Mouse (Mus musculus): ENCODE data around the gene Edem1. TPM values are rescaled to one million over a fixed set of nuclear protein-coding genes. Genes with fewer than 3 reads are reported as not detected.

Gene Edem1
- polyA plus RNA-seq, 1 experiment from 2014 or later = 19.2 TPM

GRCm38 (mm10) chr6:108833963-108834697 lies 5.7 kb downstream of the Edem1 start:
- H3K27ac ChIP-seq = no peak overlapping the region
- H3K9ac ChIP-seq = no peak overlapping the region
- no peaks in the 10 kb centered on the region for H3K9me3 ChIP-seq
- peaks cover 17% of the 10 kb centered on the region for H3K4me1 ChIP-seq
- no peak overlapping the region for H3K4me2 ChIP-seq
- H3K27me3 ChIP-seq = no peaks in the 10 kb centered on the region
- 95% methylated on average over 8 of the region's 8 CpGs for WGBS
- no peak for ATAC-seq (ENCODE audit: low FRiP score)
- H3K4me3 ChIP-seq (replicated peaks) = no peak overlapping the region
- H3K36me3 ChIP-seq (replicated peaks) = peaks cover 12% of the 10 kb centered on the region

GRCm38 (mm10) chr6:108835765-108836691 lies 7.6 kb downstream of the Edem1 start:
- 89% methylated on average over 16 of the region's 16 CpGs for WGBS
- no peaks in the 10 kb centered on the region for H3K27me3 ChIP-seq

DNA sequence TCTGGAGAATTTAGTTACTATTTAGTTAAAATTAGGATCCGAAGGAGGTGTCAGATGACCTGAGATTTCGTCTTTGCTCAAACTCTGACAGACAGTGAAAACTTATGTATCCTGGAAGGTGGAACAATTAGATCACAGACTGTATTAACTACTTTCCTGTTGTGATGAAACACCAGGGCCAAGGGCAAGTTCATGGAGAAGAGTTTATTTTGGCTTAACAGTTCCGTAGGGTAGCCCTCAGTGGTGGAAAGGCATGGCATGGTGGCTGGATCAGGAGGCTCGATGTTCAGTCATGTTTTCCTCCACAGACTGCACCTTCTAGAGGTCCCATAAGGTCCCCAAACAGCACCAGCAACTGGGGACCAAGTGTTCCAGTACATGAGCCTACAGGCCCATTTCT lies 8.6 kb downstream of the Edem1 start:
- 94% methylated on average over 4 of the region's 4 CpGs for WGBS
- Histone ChIP-seq H3K27ac (no peak overlapping the region), H3K9ac (no peak overlapping the region), H3K4me1 (no peaks in the 10 kb centered on the region), H3K9me3 (no peaks in the 10 kb centered on the region), H3K4me2 (no peak overlapping the region), H3K27me3 (no peaks in the 10 kb centered on the region), H3K36me3 (replicated peaks) (peaks cover 22% of the 10 kb centered on the region), H3K4me3 (replicated peaks) (no peak overlapping the region)
- no peak for ATAC-seq (ENCODE audit: low FRiP score)

More at GRCm38 (mm10) chr6:108835765-108836691, 7.6 kb downstream of the Edem1 start:
- no peak for ATAC-seq (ENCODE audit: low FRiP score)
- Histone ChIP-seq H3K9me3 (no peaks in the 10 kb centered on the region), H3K4me3 (replicated peaks) (no peak overlapping the region), H3K9ac (no peak overlapping the region), H3K4me1 (peaks cover 6% of the 10 kb centered on the region; the same call in 1 of the 2 replicates), H3K36me3 (replicated peaks) (peaks cover 17% of the 10 kb centered on the region), H3K27ac (no peak overlapping the region), H3K4me2 (no peak overlapping the region)

GRCm38 (mm10) chr6:108837958-108838357 lies 9.5 kb downstream of the Edem1 start:
- Histone ChIP-seq H3K4me2 (no peak overlapping the region), H3K36me3 (replicated peaks) (peaks cover 27% of the 10 kb centered on the region), H3K9ac (no peak overlapping the region), H3K27me3 (no peaks in the 10 kb centered on the region), H3K27ac (no peak overlapping the region), H3K4me3 (replicated peaks) (no peak overlapping the region), H3K4me1 (no peaks in the 10 kb centered on the region), H3K9me3 (no peaks in the 10 kb centered on the region)
- 89% methylated on average over 4 of the region's 4 CpGs for WGBS
- no peak for ATAC-seq (ENCODE audit: low FRiP score)

DNA sequence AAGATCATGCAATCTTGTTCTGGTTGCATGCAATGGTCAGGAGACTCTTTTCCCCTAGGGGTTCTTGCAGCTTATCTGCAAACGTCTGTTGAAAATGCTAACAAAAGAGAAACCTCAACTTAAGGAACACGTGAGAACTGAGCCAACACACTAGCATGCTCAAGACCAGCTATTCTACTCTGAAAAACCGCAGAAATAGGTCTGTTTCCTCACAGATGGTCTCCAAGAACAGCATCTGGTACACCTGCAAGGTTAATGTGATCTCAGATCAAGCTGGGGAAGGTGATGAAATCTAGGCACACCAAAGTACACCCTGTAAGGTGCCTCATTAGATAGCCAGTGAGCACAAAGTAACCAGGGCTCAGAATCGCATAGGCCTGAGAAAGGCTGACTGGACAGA lies 11.0 kb downstream of the Edem1 start:
- Histone ChIP-seq H3K9ac (no peak overlapping the region), H3K27me3 (no peaks in the 10 kb centered on the region), H3K27ac (no peak overlapping the region), H3K4me2 (no peak overlapping the region), H3K36me3 (replicated peaks) (peaks cover 41% of the 10 kb centered on the region), H3K4me3 (replicated peaks) (no peak overlapping the region), H3K4me1 (no peaks in the 10 kb centered on the region), H3K9me3 (no peaks in the 10 kb centered on the region)
- ATAC-seq (ENCODE audit: low FRiP score) = no peak
- 90% methylated on average over 4 of the region's 4 CpGs for WGBS

DNA sequence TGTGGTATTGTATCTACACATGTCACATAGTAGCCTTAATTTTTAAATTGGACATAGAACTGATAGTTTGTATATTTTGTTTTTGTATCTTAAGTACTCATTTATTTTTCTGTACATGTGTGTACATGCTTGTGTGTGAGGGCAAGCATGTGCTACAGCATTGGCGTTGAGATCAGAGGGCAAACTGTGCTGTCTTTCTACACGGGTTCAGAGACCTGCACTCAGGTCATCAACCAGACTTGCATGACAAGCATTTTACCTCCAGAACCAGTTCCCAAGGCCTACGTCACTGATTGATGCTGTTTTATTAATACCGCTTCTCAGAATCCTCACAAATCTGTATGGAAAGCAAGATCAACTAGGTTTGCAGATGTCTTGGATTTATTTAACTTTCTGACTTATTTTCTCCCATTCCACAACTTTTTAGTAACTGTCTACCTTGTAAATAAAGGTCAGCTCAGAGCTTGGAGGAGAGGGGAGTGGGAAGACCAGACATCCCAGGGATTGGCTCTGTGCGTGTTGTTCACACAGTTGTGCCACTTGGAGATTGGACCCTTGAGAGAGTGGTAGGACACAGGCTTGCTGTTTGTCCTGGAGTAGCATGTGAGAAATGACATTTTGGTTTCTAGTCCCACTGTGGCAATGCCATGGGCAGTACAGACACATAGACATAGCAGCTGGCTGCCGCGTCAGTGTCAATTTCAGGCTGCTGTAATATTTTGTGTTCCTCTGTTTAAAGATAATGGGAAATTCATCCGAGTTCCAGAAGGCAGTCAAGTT lies 12.6 kb downstream of the Edem1 start:
- ATAC-seq (ENCODE audit: low FRiP score) = no peak
- Histone ChIP-seq H3K27ac (no peak overlapping the region), H3K36me3 (replicated peaks) (peaks cover 48% of the 10 kb centered on the region), H3K9me3 (no peaks in the 10 kb centered on the region), H3K9ac (no peak overlapping the region), H3K4me1 (no peaks in the 10 kb centered on the region), H3K27me3 (no peaks in the 10 kb centered on the region), H3K4me2 (no peak overlapping the region), H3K4me3 (replicated peaks) (no peak overlapping the region)
- WGBS = 94% methylated on average over 8 of the region's 8 CpGs

DNA sequence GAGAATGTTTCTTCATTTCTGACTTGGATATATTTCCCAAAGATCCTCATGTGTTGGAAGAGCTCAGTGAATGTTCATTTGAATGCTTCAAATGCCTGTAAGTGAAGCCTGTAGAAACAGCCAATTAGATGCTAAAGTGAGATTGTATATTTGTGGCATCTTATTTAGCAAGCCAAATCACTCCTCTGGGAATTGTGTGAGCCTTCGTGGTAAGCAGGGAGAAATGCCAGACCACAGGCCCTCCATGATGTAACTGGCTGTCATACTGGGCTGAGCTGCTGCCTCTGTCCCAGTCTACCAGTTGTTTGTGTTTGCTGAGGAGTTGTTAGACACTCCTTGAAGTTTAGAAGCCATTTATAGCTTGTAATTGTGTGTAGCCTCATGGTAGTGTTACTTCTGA lies 15.2 kb downstream of the Edem1 start:
- 96% methylated on average over 1 of the region's 1 CpGs for WGBS
- no peak for ATAC-seq (ENCODE audit: low FRiP score)

DNA sequence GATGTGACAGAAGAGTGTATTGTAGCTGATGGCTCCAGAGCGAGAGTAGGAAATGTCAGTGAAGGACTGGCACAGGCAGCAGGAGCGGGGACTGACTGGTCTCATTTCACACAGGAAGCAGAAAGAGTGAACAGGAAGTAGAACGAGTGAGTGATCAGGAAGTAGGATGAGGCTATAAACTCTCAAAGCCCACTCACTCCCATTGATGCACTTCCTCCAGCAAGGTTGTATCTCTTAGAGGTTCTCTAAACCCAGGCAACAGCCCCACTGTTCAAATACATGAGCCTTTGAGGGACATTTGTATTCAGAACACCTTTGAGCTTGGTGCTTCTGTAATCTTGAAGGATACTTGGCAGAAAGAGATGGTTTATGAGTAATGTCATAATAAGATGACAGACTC lies 15.7 kb downstream of the Edem1 start:
- no peak for ATAC-seq (ENCODE audit: low FRiP score)
- Histone ChIP-seq H3K4me3 (replicated peaks) (no peak overlapping the region), H3K4me1 (no peaks in the 10 kb centered on the region), H3K4me2 (no peak overlapping the region), H3K9ac (no peak overlapping the region), H3K36me3 (replicated peaks) (peaks cover 52% of the 10 kb centered on the region), H3K27me3 (no peaks in the 10 kb centered on the region), H3K9me3 (no peaks in the 10 kb centered on the region), H3K27ac (no peak overlapping the region)
- 82% methylated on average over 3 of the region's 3 CpGs for WGBS

More for the DNA sequence above, 15.2 kb downstream of the Edem1 start:
- no peak overlapping the region for H3K9ac ChIP-seq
- H3K4me1 ChIP-seq = no peaks in the 10 kb centered on the region
- H3K36me3 ChIP-seq (replicated peaks) = peaks cover 48% of the 10 kb centered on the region
- H3K4me2 ChIP-seq = no peak overlapping the region
- no peaks in the 10 kb centered on the region for H3K27me3 ChIP-seq
- no peak overlapping the region for H3K27ac ChIP-seq
- H3K9me3 ChIP-seq = no peaks in the 10 kb centered on the region
- no peak overlapping the region for H3K4me3 ChIP-seq (replicated peaks)

GRCm38 (mm10) chr6:108844771-108845170 lies 16.3 kb downstream of the Edem1 start:
- no peak overlapping the region for H3K9ac ChIP-seq
- no peak overlapping the region for H3K4me3 ChIP-seq (replicated peaks)
- H3K9me3 ChIP-seq = no peaks in the 10 kb centered on the region
- H3K27ac ChIP-seq = no peak overlapping the region
- 91% methylated on average over 7 of the region's 7 CpGs for WGBS
- no peaks in the 10 kb centered on the region for H3K27me3 ChIP-seq
- H3K4me2 ChIP-seq = no peak overlapping the region
- no peak for ATAC-seq (ENCODE audit: low FRiP score)
- H3K36me3 ChIP-seq (replicated peaks) = peaks cover 50% of the 10 kb centered on the region
- no peaks in the 10 kb centered on the region for H3K4me1 ChIP-seq

DNA sequence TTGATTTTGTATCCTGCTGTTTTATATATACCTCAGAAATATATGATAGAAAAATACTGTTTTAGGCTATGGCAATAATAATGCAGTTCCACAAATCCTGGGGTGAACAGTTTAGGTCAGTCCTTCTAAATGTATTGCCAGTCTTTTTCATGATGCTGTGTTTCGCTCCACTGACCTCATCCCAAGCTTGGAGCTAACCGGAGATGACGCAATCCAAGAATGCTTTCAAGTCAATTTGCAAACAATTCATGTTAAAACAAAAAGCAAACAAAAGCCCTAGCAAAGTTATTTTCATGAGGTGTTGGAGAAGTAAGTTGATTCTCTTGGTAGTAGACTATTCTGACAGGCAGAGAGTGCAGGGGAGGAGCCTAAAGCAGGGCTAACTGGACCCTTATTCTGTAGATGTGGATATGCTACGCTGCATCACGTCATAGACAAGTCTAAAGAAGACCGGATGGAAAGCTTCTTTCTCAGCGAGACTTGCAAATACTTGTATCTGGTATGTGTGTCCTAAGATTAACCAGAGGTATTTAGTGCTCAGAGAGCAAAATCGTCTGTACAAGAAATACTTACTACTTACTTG lies 23.7 kb downstream of the Edem1 start:
- Histone ChIP-seq H3K4me1 (no peaks in the 10 kb centered on the region), H3K9ac (no peak overlapping the region), H3K27ac (no peak overlapping the region), H3K4me2 (no peak overlapping the region), H3K4me3 (replicated peaks) (no peak overlapping the region), H3K9me3 (no peaks in the 10 kb centered on the region), H3K36me3 (replicated peaks) (peaks cover 74% of the 10 kb centered on the region), H3K27me3 (no peaks in the 10 kb centered on the region)
- WGBS = 96% methylated on average over 8 of the region's 8 CpGs
- ATAC-seq (ENCODE audit: low FRiP score) = no peak

GRCm38 (mm10) chr6:108852986-108853385 lies 24.5 kb downstream of the Edem1 start:
- Histone ChIP-seq H3K4me3 (replicated peaks) (no peak overlapping the region), H3K4me1 (no peaks in the 10 kb centered on the region), H3K27ac (no peak overlapping the region), H3K4me2 (no peak overlapping the region), H3K9me3 (no peaks in the 10 kb centered on the region), H3K27me3 (no peaks in the 10 kb centered on the region), H3K36me3 (replicated peaks) (peaks cover 69% of the 10 kb centered on the region), H3K9ac (no peak overlapping the region)
- ATAC-seq (ENCODE audit: low FRiP score) = no peak
- 93% methylated on average over 5 of the region's 5 CpGs for WGBS

DNA sequence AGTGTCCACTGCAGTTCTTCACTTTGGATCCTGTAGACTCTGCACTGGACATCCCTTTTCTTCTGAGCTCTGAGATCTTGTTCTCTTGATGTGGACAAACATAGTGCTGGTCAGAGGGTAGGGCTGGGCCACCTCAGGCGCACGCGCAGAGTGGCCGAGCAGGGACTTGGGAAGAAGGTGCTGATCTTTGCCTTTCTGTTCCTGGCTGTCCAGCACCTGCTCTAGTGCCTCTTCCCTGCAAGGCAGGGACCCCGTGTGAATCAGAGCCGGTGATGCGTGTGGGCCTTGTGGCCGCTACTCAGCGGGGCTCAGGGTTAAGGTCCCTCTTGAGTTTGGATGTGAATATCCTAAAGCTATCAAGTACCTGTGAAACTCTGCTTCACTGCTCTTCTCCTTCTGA lies 30.1 kb downstream of the Edem1 start:
- H3K9me3 ChIP-seq = peaks cover 4% of the 10 kb centered on the region; the same call in 1 of the 2 replicates
- H3K4me1 ChIP-seq = no peaks in the 10 kb centered on the region
- H3K9ac ChIP-seq = no peak overlapping the region
- ATAC-seq (ENCODE audit: low FRiP score) = no peak
- H3K4me2 ChIP-seq = no peak overlapping the region
- peaks cover 30% of the 10 kb centered on the region for H3K36me3 ChIP-seq (replicated peaks)
- 95% methylated on average over 9 of the region's 9 CpGs for WGBS
- H3K27ac ChIP-seq = no peak overlapping the region
- no peak overlapping the region for H3K4me3 ChIP-seq (replicated peaks)
- H3K27me3 ChIP-seq = no peaks in the 10 kb centered on the region

Measured in forebrain, embryonic 12.5 days (tissue).